Mouse (Mus musculus) retina, adult 2 months (tissue): Measurements from ENCODE around the gene Dtd1.

ENCODE experiments used
- DNase-seq: peaks from one replicate; pipeline ENCODE4 v3.0.0-alpha.2; 2012; ENCODE audit warnings: low read depth, low spot score

The Dtd1 gene

GRCm38 (mm10) chr2:144640101-144640500 lies 40.4 kb downstream of the Dtd1 start:
- no peak for DNase-seq

DNA sequence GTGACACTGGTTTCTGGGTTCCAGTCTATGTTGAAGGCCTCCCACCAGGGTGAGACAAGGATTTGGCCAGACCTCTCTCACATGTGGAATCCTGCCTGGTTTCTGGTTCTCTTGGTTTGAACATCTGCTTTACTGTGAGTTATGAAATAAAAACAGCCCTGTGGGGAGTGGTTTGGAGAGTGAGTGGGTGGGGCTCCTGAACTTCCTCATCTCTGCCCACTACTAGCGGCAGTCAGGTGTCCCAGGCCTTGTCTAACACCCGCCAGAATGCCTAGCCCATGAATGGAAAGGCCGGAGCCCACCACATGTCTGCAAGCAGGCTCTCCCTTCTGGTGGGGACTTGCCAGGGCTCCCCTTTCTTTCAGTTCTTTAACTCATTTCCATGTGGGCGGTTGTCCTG lies 42.3 kb downstream of the Dtd1 start:
- no peak for DNase-seq

GRCm38 (mm10) chr2:144646360-144646759 lies 46.7 kb downstream of the Dtd1 start:
- DNase-seq = no peak

DNA sequence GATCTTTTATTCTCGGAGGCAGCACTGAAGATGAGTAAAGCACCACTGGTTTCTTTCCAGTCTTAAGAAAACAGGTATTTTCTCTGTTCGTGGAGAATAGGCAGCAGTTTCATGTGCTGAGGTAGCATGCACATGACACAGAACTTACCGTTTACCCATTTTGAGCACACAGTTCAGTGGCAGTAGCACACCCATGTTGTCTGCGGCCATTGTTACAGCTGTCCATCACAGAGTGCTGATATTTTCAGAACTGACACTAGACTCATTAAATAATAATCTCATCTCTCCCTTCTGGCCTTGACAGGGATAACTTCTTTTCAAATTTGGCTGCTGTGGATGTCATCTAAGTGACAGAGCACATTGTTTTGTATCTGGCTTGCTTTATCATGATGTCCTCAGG lies 47.5 kb downstream of the Dtd1 start:
- DNase-seq = no peak

- DNase-seq = no peak
Observed at GRCm38 (mm10) chr2:144649960-144650359, 50.3 kb downstream of the Dtd1 start.

DNA sequence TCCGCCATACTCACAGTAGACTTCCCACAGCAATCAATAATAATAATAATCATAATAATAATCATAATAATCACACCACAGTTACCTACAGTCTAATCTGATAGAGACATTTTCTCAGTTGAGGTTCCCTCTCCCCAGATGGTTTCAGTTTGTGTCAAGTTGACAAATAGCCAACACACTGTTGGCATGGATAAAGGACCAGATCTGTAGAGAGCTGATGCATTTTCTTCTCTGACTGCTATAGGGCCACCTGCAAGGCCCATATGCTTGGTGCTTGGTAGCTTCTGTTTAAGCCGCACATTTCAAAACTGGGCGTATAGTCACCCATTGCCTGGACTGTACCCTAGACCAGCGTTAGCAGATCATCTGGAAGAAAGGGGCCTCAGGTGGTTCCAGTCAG lies 53.1 kb downstream of the Dtd1 start:
- DNase-seq = no peak

DNA sequence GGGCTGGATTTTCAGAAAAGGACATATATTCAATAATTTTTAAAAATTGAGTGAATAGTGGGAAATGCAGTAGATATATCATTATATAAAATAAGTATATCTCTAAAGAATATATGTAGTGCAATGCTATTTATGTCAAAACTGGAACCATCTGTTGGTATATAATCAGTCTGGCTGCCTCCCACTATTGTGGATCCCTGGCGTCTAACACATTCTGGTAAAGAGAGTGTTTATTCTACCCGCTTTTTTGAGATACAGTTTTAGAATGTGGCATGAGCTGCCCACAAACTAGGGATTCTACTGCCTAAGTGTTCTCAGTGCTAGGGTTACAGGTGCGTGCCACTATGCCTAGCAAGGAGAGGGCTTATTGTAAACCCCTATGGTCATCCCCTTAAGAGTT lies 55.6 kb downstream of the Dtd1 start:
- no peak for DNase-seq

DNA sequence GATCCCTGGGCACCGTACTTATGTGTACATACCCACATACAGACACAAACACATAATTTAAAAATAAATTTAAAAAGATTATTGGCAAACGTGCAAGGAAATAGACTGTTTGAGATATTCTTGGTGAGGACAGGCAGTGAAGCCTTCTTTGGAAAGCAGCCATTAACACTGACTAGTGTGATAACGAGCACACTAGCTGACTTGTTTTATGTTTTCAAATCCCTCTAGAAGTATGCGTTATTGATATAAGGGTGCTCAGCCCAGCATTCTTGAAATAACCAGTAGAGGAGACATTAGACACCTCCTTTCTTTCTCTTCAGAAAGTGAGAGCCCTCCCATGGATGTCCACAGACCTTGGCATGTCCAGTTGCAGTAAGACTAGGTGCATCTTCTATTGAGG lies 68.8 kb downstream of the Dtd1 start:
- no peak for DNase-seq

GRCm38 (mm10) chr2:144670289-144670930 lies 70.7 kb downstream of the Dtd1 start:
- no peak for DNase-seq

- no peak for DNase-seq
Observed at GRCm38 (mm10) chr2:144672397-144672796, 72.7 kb downstream of the Dtd1 start.

- DNase-seq = no peak
Observed at GRCm38 (mm10) chr2:144676546-144677228, 77.0 kb downstream of the Dtd1 start.

DNA sequence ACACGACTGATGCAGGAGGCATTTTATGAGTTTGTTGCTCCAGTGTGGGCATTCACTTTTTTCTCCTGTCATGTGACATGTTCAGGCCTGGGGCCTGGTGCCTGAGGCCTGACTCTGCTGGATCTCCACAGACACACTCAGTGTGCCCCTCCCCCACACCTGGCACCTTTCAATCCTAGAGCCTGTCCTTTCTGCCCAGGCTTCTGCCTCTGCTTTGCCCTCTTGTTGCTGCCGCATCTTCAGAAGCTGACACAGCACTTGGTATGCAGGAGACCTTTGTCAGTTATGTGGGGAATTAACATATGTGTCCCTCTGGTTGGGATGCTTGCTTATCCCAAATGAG lies 77.5 kb downstream of the Dtd1 start:
- no peak for DNase-seq

- DNase-seq = no peak
Observed at GRCm38 (mm10) chr2:144678779-144679178, 79.1 kb downstream of the Dtd1 start.

- DNase-seq = no peak
Observed at GRCm38 (mm10) chr2:144679394-144679793, 79.7 kb downstream of the Dtd1 start.

GRCm38 (mm10) chr2:144692219-144692732 lies 92.6 kb downstream of the Dtd1 start:
- no peak for DNase-seq

DNA sequence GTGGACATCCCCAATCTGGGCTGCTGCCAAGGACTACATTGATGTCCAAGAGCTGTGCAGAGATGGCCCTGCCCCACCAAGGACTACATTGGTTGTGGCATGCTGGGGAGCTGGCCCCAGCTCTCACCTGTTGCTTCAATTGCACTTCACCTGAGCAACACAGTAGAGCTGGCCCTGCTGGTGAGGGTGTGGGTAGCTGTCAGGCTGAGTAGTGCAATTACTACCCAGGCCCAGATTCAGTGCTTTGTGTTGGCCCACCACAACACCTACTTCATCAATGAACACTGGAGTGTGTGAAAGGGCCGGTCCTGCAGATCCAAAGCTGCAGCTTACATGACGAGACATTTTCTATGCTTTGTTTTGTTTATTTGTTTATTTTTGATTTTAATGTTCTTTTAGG lies 93.1 kb downstream of the Dtd1 start:
- no peak for DNase-seq

DNA sequence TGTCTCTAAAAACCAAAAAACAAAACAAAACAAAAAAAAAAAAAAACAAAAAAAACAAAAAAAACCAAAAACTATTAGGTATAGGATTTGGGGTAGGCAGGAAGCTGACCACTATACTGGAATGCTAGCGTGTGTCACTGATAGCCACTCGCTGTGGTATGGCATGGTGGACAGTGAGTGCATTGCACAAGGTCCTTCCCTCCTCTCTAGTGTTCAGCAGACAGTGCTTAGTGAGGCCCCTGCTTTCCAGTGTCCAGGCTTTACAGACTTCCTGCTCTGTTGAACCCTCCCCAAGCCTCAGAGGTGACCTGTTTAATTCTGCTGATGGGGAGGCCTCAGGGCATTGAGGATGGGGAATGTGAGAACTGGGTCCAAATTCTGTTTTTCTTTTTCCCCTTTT lies 95.2 kb downstream of the Dtd1 start:
- DNase-seq = no peak

DNA sequence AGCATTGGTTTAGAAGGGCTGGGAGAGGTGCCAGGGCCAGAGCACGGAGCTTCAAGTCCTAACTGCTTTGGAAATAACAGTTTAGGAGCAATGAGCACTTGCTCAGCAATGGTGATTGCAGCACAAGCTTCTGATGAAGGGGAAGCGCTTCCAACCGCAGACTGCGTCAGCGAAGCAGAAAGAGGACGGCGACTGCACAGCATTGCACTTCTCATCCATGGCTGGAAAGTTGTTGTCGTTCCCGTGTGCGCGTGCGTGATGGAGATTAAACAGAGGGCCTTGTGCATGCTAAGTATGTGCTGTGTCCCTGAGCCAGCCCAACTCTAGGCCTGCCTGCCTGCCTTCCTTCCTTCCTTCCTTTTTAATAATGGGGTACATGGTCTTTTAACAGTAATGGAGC lies 98.3 kb downstream of the Dtd1 start:
- no peak for DNase-seq

DNA sequence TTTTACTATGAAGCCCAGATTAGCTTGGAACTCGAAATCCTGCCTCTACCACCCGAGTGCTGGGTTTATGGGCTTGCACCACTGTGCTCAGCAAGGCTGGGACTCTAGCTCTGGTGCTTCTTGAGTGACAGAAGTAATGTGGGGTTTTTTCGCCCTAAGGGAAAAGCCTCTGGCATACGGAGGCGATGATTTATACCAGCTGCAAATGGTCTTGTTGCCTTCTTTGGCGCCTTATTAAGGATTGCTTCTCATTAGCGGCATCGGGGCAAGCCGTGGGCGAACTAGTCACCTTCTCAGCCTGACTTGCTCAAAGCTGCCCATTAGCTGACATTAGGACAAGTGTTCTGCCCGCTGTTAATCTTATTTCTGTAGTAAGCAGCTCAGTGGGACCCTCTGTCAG lies 100.9 kb downstream of the Dtd1 start:
- DNase-seq = no peak

DNA sequence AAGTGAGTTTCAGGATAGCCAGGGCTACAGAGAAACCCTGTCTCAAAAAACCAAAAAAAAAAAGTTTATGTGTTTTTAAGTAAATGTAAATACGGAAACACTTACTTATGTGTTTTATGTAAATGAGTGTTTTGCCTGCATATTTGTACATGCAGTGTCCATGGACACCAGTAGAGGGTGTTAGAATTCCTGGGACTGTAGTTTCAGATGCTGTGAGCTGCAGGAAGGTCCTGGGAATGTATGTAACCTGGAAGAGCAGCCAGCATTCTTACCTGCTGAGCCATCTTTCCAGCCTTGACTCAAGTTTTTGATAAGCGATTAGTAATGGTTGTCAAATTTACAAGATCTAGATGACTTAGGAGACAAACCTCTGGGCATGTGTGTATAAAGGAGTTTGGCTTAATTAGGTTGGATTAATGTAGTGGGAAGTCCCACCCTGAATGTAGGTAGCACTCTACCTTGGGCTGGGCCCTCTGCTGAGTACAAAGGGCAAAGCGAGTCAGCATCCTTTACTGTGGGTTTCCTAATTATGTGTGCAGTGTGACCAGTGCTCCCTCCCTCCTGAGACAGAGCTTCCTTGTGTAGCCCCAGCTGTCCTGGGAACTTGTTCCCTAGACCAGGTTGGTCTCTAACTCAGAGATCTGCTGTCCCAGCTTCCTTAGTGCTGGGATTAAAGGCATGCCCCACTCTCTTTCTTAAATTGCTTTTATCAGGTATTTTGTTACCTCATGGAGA lies 101.9 kb downstream of the Dtd1 start:
- DNase-seq = no peak

DNA sequence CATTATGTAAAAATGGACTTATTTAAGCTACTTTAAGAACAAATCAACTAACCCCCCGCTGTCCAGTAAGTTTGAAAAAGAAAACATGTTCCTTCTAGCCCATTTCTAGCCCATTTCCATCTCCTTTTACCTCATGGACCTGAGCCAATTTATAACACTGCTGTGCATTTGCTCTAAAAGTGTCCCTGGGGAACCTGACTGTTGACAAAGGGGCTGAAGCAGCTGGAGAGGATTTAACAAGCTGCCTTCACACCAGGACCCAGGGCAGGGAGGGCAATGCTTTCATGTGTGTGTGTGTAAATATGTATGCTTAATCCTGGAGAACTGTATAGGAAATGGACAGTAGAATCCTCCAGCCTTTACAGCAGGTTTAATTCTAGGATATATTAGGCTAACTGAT lies 109.6 kb downstream of the Dtd1 start:
- DNase-seq = no peak

DNA sequence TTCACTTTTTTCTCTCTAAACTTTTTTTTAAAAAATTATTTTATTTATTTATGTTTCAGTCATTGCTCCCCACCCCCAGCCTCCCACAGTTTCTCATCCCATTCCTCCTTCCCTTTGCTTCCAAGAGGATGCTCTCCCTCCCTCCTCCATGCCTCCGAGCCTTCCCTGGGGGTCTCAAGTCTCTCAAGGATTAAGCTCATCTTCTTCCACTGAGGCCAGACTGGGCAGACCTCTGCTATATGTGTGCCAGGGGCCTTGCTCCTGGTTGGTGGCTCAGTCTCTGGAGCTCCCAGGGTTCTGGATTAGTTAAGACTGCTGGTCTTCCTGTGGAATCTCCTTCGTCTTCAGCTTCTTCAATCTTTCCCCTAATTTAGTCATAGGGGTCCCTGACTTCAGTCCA lies 110.0 kb downstream of the Dtd1 start:
- DNase-seq = no peak

DNA sequence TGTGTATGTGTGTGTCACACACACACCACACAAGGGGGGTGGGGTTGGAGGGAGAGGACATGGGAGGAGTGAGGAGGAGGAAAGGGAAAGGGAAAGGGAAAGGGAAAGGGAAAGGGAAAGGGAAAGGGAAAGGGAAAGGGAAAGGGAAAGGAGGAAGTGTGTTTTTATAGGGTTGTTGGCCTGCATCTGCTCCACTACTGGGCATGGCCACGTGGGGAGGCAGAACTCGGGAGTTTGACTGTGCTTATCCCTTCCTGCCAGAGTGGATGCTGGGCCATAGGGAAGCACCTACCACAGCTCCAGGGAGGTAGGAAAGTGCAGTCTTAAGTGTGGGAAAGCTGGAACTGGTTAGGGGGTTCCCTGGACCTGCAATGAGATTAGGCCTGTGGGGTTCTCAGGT lies 114.9 kb downstream of the Dtd1 start:
- no peak for DNase-seq
